Mouse (Mus musculus): ENCODE results near the gene Lrrc8a.

DNA sequence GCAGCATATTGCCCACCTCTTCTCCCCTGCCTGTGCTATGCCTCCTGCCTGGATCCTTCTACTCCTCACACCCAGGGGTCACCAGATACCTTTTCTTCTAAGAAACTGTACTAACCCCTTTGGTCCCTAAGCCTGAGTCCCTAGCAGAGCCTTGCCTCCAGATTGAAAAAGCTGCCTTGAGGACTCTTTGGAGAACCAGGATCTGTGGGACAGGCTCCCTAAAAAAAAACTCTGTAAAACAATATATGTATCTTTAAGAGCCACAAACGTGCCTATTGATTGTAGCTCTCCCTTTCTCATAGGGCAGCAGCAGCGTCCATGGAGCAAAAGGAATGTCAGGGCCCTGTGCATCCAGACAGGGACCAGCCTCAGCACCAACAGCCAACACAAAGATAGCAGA lies 2.8 kb downstream of the Lrrc8a start, which contains the start of gene Gm28035:
- no peak for TF ChIP-seq POLR2A (IDR thresholded peaks at IDR 0.05; ENCODE audit: low read depth, low read length)
- no peak for TF ChIP-seq CTCF (conservative IDR thresholded peaks at IDR 0.05; ENCODE audit: insufficient read depth, insufficient read length, low read depth, low read length)

Data from kidney, adult 2 months (tissue).